Mouse (Mus musculus): ENCODE data around the gene Kcnab1. TPM values are rescaled to one million over a fixed set of nuclear protein-coding genes. Genes with fewer than 3 reads are reported as not detected.

Gene Kcnab1
- polyA plus RNA-seq, 2 experiments: 4.2 to 9.2 TPM

DNA sequence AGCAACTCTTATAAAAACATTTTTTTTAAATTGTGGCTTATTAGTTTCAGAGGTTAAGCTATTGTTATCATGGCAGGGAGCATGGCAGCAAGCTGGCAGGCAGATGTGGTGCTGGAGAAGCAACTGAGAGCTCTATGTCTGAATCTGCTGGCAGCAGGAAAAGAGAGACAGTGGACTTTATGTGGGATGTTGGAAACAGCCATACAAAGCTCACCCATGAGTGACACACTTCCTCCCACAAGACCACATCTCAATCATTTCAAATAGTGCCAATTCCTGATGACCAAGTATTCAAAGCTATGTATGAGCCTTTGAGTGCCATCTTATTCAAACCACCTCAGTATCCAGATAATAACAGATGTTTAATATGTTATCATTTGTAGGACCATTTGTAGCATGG lies 298.7 kb downstream of the Kcnab1 start:
- Histone ChIP-seq H3K9ac (ENCODE audit: low read depth, low read length, severe bottlenecking) (no peak overlapping the region), H3K9me3 (ENCODE audit: control insufficient read depth, low read length) (no peaks in the 10 kb centered on the region), H3K4me3 (replicated peaks; ENCODE audit: low read length) (no peak overlapping the region), H3K27me3 (ENCODE audit: control insufficient read depth, insufficient read depth, low read length) (no peaks in the 10 kb centered on the region), H3K36me3 (ENCODE audit: control insufficient read depth, insufficient read depth, low read length) (no peaks in the 10 kb centered on the region), H3K4me1 (ENCODE audit: control insufficient read depth, insufficient read depth, low read length) (no peaks in the 10 kb centered on the region), H3K27ac (replicated peaks; ENCODE audit: low read depth, low read length) (no peak overlapping the region), H3K4me2 (replicated peaks; ENCODE audit: low read depth, low read length, severe bottlenecking) (no peak overlapping the region)
- DNase-seq (ENCODE audit: low spot score) (no peak), ATAC-seq (ENCODE audit: low FRiP score, low read depth) (no peak)
- TF ChIP-seq POLR2A (IDR thresholded peaks at IDR 0.05; ENCODE audit: borderline replicate concordance, extremely low read depth, insufficient read depth, insufficient read length): no peak

GRCm38 (mm10) chr3:65416571-65416970 lies 307.4 kb downstream of the Kcnab1 start:
- H3K27ac ChIP-seq (replicated peaks; ENCODE audit: low read depth, low read length): no peak overlapping the region
- no peak overlapping the region for H3K9ac ChIP-seq (ENCODE audit: low read depth, low read length, severe bottlenecking)
- H3K4me3 ChIP-seq (replicated peaks; ENCODE audit: low read length): no peak overlapping the region
- DNase-seq (ENCODE audit: low spot score) (no peak), ATAC-seq (ENCODE audit: low FRiP score, low read depth) (no peak)
- no peak for TF ChIP-seq POLR2A (IDR thresholded peaks at IDR 0.05; ENCODE audit: borderline replicate concordance, extremely low read depth, insufficient read depth, insufficient read length)
- H3K4me1 ChIP-seq (ENCODE audit: control insufficient read depth, insufficient read depth, low read length): no peaks in the 10 kb centered on the region; the same call in 1 of the 2 replicates
- no peaks in the 10 kb centered on the region for H3K9me3 ChIP-seq (ENCODE audit: control insufficient read depth, low read length)
- H3K27me3 ChIP-seq (ENCODE audit: control insufficient read depth, insufficient read depth, low read length): no peaks in the 10 kb centered on the region
- H3K4me2 ChIP-seq (replicated peaks; ENCODE audit: low read depth, low read length, severe bottlenecking): no peak overlapping the region
- H3K36me3 ChIP-seq (ENCODE audit: control insufficient read depth, insufficient read depth, low read length): no peaks in the 10 kb centered on the region

DNA sequence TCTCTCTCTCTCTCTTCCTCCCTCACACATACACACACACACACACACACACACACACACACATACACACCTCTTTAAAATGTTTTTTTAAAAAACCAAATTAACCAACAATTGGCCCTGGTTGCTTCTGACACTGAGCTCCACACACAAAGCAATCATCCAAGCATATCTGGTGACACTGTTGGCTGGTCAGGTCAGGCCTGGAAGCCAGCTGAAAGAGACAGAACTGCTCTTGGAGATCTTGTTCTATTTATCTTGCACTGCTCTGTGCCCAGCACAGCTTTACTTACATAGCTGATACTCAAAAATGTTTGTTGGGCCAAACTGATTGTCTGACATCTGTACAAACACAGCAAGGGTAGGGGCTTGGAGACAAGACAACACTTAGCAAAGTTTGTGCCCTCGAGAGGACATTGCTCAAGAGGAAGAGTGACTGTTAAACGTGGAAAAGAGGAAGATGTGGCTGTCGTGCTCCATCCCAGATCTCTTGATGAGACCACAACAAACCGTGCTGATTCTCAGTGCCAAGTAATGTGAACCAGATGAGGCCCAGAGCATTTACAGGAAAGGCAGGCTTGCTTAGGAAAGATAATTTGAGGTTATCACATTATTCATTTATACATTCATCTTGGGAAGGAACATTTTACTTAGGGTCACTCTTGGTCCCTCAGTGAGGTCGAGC lies 308.9 kb downstream of the Kcnab1 start:
- DNase-seq (ENCODE audit: low spot score) (no peak), ATAC-seq (ENCODE audit: low FRiP score, low read depth) (no peak)
- H3K9ac ChIP-seq (ENCODE audit: low read depth, low read length, severe bottlenecking): no peak overlapping the region
- H3K36me3 ChIP-seq (ENCODE audit: control insufficient read depth, insufficient read depth, low read length): no peaks in the 10 kb centered on the region
- TF ChIP-seq POLR2A (IDR thresholded peaks at IDR 0.05; ENCODE audit: borderline replicate concordance, extremely low read depth, insufficient read depth, insufficient read length): no peak
- no peak overlapping the region for H3K27ac ChIP-seq (replicated peaks; ENCODE audit: low read depth, low read length)
- no peak overlapping the region for H3K4me3 ChIP-seq (replicated peaks; ENCODE audit: low read length)
- 27% methylated on average over 5 of the region's 5 CpGs for WGBS
- H3K4me1 ChIP-seq (ENCODE audit: control insufficient read depth, insufficient read depth, low read length): no peaks in the 10 kb centered on the region; the same call in 1 of the 2 replicates
- no peaks in the 10 kb centered on the region for H3K9me3 ChIP-seq (ENCODE audit: control insufficient read depth, low read length)
- no peaks in the 10 kb centered on the region for H3K27me3 ChIP-seq (ENCODE audit: control insufficient read depth, insufficient read depth, low read length)
- H3K4me2 ChIP-seq (replicated peaks; ENCODE audit: low read depth, low read length, severe bottlenecking): no peak overlapping the region

- no peaks in the 10 kb centered on the region for H3K27me3 ChIP-seq (ENCODE audit: control insufficient read depth, insufficient read depth, low read length)
- 83% methylated on average over 3 of the region's 3 CpGs for WGBS
Observed at GRCm38 (mm10) chr3:65419706-65420105, 310.5 kb downstream of the Kcnab1 start.

More at GRCm38 (mm10) chr3:65419706-65420105, 310.5 kb downstream of the Kcnab1 start:
- no peaks in the 10 kb centered on the region; the same call in 1 of the 2 replicates for H3K4me1 ChIP-seq (ENCODE audit: control insufficient read depth, insufficient read depth, low read length)
- no peak overlapping the region for H3K27ac ChIP-seq (replicated peaks; ENCODE audit: low read depth, low read length)
- H3K9ac ChIP-seq (ENCODE audit: low read depth, low read length, severe bottlenecking): no peak overlapping the region
- no peak overlapping the region for H3K4me2 ChIP-seq (replicated peaks; ENCODE audit: low read depth, low read length, severe bottlenecking)
- no peak for TF ChIP-seq POLR2A (IDR thresholded peaks at IDR 0.05; ENCODE audit: borderline replicate concordance, extremely low read depth, insufficient read depth, insufficient read length)
- H3K9me3 ChIP-seq (ENCODE audit: control insufficient read depth, low read length): no peaks in the 10 kb centered on the region
- no peak overlapping the region for H3K4me3 ChIP-seq (replicated peaks; ENCODE audit: low read length)
- DNase-seq (ENCODE audit: low spot score): no peak
- no peaks in the 10 kb centered on the region for H3K36me3 ChIP-seq (ENCODE audit: control insufficient read depth, insufficient read depth, low read length)
- no peak for ATAC-seq (ENCODE audit: low FRiP score, low read depth)
